Mouse (Mus musculus) telencephalon, adult 2 months (tissue): ENCODE data around the gene Cmip.

Experiments
- DNase-seq: peaks from one replicate; pipeline ENCODE4 v3.0.0-alpha.2; 2011; ENCODE audit warnings: low read depth, low spot score

The Cmip gene

DNA sequence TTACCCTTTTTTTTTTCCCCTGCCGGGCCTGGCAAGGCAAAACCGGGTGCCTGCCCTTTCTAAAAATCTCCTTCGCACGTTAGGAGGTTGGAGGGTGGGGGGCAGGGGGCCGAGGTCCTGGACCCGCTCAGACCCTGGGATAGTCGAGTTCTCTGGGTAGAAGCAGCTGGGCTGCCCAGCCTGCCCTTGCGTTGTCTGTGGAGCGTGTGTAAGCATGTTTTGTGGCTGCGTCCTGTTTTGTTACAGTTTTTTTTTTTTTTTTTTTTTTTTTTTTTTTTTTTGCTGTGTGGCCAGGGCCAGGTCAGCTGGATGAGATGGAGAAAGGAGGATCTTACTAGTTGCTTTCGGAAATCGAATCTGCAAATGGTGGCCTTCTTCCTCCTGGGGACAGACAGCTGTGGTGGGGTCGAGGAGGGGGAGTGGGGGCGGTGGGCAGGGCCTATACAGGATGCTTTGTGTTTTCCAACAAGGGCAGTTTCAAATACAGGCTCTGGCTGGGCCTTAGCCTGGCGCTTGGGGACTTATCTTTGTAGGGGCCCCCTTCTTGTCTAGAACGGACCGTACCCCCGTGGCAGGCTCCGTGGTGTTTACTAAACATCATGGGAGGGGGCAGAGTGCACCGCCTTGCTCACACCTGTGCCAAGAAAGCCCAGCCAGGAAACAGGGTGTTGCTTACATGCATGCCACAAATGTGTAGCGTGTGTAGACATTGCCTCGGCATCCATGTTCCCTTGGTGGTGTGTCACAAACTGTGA, 1.1 kb downstream of the Cmip start:
- no peak for DNase-seq

DNA sequence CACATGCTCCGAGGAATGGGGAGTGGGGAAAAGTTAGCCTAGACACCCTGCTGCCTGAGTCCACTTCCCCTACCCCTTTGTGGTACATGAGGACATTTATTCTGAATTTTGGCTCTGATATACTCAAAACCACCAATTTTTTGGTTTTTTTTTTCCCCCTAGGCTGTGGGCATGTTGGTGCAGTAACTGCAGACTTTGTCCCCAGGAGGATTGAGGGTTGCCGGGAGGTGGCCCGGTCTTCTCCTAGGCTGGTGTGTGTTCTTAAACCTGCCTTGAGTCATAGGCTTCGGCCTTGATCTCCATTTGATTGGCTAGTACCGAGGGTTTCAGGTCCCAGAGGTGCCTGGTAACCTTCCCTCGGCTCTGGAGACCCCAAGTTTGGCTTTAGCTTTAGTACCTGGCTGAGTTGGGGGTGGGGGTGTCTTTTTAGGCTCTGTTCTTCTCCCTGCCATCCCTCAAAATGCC, 1.7 kb downstream of the Cmip start:
- DNase-seq, result no peak

GRCm38 (mm10) chr8:117259431-117260001, 2.7 kb downstream of the Cmip start:
- DNase-seq, result no peak

- DNase-seq, result no peak
Observed at GRCm38 (mm10) chr8:117260234-117260929, 3.5 kb downstream of the Cmip start.

DNA sequence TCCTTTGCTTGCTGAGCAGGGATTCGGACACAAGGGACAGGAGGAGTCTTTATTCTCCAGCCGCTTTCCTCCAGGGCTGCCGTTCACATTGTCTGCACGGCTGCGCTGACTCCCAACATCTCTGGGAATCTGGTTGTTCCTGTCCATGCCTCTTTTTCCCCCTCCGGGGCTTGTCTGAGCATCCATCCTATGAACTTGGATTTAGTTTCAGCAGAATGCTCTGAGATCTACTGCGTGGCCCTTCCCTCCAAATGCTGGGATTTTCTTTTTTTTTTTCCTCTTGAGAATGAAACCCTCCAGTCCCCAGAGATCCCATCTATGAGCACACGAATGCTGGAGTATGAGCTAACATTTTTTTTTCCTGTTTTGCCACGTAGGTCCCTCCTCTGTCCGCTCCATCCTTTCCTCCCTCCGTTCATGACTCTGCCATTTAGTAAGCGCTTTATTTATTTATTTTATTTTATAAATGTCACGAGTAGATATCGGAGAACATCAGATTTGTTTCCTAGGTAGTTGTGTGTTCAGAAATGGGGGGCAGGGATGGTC, 4.1 kb downstream of the Cmip start:
- no peak for DNase-seq

DNA sequence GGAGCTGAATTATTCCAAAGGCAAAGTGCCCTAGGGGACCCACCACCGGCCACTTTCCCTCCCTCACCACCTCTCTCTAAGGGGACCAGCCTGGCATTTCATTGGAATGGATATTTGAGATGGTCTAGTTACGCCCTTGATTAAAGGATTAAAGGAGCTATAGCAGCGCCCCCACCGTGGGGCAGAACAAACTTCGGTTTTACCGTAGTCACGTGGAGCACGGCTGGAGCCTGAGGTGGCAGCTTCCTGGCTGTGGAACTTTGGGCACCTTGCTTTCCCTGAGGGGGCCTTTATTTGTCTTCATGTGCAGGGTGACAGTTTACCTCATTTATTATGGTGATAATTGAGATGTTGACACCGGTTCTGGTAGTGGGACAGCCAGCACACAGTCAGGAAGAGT, 4.8 kb downstream of the Cmip start:
- DNase-seq, result no peak

GRCm38 (mm10) chr8:117262685-117263084, 5.8 kb downstream of the Cmip start:
- DNase-seq, result no peak

- DNase-seq, result no peak
Observed at GRCm38 (mm10) chr8:117263442-117263841, 6.6 kb downstream of the Cmip start.

DNA sequence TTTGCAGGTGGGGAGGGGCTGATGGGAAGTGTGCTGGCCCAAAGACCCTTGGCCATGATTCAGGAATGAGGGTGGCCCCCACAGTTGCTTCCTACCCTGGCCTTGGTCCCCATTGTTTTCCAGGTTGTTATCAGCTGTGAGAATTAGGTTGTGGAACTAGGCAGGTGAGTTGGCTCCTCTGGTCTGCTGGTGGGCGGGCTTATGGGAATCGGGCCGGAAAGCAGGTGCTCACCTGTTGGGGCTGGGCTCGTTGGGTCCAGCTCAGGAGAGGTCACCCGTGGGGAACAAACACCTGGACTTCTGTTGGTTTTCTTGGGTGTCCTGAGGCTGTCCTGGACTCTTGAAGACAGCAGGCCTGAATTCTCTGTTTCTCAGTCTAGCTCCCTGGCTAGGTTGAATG, 8.2 kb downstream of the Cmip start:
- no peak for DNase-seq

DNA sequence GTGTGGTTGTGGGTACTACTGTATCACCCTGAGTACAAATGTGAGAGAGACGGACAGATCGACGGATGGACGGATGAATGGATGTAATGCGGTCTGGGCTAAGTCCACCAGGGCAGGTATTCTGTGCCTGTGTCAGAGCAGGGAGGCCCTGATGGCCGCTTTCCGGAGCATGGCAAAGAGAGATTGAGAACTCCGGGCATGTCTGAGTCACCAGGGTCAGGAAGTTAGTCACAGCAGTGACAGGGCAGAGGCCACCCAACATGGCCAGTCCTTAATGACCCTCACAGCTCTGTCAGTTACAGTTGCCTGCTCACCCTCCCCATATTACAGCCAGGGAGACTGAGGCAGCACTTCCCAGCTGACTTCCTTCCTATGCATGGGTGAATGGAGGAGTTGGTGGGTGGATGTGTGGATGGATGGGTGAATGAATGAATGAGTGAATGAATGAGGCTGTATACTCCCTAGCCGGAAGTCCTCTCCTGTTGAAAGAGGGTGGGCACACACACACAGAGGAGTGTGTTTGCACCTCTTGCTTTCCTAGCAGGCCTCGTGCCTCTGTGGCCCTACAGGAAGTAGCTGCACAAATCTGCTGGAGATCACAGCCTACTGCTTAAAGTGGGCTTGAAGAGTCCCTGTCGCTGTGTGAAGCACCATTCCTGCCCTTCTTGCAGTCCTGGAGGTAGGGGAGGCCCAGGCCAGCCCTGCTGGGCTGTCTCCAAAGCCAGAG, 10.7 kb downstream of the Cmip start:
- DNase-seq, result no peak

DNA sequence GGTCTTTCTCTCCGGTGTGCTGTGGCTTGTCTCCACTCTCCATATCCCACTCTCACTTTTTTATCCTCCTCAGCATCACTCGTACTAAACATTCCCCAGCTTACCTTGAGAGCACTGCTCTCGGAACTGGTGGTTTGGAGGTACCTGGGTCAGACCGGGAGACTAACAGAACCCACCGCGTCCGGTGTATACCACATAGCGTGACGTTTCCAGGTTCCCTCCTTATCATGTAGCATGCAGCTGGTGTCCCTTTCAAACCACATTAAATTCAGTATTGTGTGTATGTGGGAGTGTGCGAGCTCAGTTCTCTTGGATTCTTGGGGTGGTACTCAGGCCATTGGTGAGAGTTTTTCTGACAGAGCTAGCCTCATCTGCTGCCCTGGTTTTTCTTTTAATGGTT, 21.4 kb downstream of the Cmip start:
- DNase-seq, result no peak

GRCm38 (mm10) chr8:117278668-117279132, 21.8 kb downstream of the Cmip start:
- DNase-seq, result no peak

DNA sequence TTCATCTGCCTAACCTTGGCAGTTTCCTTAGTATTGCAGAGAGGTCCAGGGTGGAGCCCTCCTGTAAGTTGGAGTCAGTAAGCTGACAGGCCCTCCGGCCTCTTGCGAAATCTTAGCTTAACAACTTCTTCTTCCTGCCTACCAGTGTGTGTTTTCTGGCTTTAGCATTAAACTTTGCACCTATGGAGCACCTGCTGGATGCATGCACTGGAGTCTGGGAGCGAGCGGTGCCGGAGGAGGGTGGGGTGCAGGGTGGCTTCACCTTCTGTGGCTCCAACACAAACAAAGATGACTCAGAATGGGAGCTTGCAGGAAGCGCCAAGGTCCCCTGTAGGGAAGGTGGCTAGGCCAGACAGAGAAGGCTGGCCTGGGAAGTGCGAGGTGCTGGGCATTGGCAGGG, 23.6 kb downstream of the Cmip start:
- DNase-seq, result no peak

DNA sequence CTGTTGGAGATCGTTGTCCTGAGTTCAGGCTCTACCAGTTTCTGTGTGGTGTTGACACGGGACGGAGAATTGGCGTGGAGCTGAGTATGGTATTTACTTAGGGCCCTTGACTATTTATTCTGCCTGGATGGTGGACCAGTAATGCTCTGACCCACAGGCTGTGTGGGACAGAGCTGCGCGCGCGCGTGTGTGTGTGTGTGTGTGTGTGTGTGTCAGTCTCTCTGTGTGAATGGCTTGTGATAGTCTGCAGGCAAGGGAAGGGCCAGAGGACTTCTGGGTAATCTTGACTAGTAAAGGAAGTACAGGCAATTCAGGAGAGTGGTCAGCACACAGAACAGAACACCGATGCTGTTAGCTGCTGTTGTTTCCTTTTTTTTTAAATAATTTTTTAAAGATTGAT, 24.8 kb downstream of the Cmip start:
- DNase-seq, result no peak

DNA sequence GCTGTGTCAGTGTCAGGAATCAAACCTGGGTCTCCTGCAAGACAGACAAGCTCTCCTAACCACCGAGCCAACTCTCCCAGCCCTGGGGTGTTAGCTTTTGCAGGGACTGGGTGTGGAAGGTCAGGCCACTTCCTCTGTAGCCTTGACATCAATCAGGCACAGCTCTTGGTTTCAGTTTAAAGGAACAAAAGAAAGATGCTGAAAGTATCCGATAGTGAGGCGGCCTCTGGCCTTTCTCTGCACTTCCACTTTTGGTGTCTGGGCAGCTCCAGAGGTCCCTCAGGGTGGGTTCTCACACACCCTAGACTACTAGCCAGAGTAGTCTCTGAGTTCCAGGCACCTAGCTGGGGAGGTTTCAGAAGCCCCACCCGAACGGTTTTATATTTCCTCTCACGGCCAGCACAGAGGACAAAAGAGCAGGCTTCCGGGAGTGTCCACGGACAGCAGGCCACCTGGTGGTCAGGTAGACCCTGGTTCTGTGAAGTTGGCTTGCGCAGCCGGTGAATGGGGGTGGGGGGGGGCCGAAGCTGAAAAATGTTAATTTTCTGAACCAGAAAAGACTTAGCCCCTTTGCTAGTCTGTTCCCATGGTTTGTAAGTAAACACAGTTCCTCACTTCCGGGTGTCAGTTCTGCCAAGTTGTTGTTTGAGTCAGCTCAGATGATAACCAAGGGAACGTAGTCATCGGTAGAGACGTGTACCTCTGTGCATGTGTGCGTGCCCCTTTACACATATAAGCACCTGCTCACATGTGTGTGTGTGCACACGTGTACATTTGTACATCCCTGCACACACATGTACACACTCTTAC, 25.5 kb downstream of the Cmip start:
- DNase-seq, result no peak

GRCm38 (mm10) chr8:117284768-117285484, 28.1 kb downstream of the Cmip start:
- DNase-seq, result peak; percentile 48

DNA sequence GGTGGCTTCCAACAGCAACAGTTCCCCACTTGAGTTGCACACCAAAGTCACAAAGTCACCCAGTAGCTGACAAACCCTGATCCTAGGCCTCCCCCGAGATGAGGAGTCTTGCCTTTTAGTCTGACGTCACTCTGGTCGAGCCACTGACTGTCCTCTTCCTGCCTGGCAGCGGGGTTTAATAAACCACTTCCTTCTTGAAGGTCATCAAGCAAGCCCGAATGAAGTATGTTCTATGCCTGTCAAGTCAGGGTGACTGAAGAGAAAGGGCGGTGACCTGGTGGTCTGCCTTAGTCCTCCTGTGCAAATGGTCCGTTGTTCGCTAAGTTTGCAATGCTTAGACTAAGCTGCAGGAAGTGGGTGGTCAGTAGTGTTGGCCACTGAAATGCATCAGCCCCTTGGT, 31.1 kb downstream of the Cmip start:
- no peak for DNase-seq

- peak; percentile 76 for DNase-seq
Observed at GRCm38 (mm10) chr8:117289016-117289415, 32.2 kb downstream of the Cmip start.

GRCm38 (mm10) chr8:117290506-117290905, 33.6 kb downstream of the Cmip start:
- DNase-seq, result no peak

DNA sequence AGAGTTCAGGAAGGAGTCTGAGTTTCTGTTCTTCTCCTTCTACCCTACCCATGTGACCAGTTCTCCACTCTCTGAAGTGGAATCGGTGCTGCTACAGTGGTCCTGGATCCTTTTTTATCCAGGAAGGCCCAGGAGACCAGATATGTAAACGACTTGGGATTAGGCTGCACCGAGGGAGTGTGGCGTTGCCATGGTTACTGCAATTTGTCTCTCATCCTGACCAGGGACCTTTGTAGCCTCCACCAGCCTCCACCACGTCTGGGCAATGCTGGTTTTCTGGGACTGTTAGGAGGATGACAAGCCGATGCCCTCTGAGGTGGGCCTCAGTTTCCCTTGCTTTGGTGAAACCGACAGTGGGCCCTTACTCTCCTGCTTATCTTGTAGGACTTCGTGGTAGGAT, 35.4 kb downstream of the Cmip start:
- DNase-seq, result no peak
